Mouse (Mus musculus) CD4-positive, CD25-positive, alpha-beta regulatory T cell, adult 2 months (primary cell): ENCODE results near the gene Gje1.

Experiments used
- DNase-seq: peaks from one replicate; pipeline ENCODE4 v3.0.0-alpha.2; 2012; ENCODE audit warnings: low read depth, low spot score

Gene Gje1

GRCm38 (mm10) chr10:14718114-14718513, at the start of gene Gje1:
TSS of gene Gje1 (minus strand) at chr10:14718214.
- DNase-seq, result no peak

GRCm38 (mm10) chr10:14760618-14761017, 42.6 kb upstream of the Gje1 start:
- DNase-seq, result no peak

DNA sequence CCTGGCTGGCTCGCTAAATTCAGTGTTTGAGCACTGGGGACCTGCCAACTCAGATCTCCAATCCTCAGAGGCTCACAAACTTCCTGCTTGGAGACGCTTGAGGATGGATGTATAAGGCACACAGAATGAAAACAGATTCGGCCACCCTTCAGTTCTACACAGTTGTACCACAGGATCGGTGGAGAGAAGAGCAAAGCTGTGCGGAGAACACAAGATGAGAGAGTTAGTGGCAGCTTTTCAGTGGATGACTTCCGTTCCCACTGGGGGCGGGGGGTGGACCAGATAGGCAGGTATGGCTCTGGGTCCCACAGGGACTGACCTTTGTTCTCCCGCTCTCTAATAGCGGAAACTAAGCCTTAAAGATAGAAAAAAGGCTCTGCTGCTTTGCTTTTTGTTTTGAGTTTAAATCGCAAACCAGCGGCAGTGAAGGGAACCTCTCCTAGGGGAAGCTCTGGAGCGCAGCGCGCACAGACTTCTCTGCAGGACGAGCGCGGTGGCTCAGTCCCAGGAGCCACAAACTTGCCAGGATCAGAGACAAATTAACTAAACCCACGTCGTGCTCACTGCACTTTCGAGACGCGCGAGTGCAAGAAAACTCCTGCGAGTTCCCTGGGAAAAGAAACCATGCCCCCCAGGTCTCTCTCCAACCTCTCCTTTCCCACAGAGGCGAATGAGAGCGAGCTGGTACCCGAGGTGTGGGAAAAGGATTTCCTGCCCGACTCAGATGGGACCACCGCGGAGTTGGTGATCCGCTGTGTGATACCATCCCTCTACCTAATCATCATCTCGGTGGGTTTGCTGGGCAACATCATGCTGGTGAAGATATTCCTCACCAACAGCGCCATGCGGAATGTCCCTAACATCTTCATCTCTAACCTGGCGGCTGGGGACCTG, 41.9 kb upstream of the Gje1 start:
- no peak for DNase-seq

GRCm38 (mm10) chr10:14734285-14734684, 16.3 kb upstream of the Gje1 start:
- peak; percentile 34 for DNase-seq

GRCm38 (mm10) chr10:14725671-14726070, 7.7 kb upstream of the Gje1 start:
- no peak for DNase-seq

- DNase-seq, result peak; percentile 97
These were observed 12.6 kb downstream of the Gje1 start, which contains the start of the genes Vta1 and Nmbr for GRCm38 (mm10) chr10:14705072-14706066. TSS of gene Vta1 (minus strand) at chr10:14705560. TSS of gene Nmbr (plus strand) at chr10:14705591.

DNA sequence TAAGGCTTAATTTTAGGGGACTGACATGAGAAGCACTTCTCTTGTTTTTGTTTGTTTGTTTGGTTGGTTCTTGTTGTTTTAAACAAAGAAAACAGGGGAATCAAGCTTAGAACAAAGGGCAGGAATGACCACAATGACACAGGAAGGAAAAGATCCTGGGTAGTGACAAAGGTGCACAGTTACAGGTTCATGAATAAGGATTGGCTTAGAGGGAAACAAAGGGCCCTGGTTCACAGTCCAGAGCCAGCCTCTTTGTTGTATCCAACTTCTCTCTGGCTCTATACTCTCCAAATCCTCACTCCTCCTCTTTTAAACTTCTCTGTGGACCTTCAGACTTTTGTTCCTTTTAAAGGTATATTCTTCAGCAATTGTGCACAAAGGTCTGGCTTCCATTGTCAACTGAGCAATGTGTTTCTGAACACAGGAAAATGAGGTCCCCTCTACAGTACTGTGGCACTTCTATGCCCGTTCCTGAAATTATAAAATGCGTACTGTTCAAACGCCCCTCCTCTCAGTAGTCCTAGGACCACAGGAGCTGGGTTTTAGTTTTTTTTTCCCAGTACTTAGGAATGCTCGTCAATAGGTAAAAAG, 14.1 kb downstream of the Gje1 start:
- DNase-seq, result no peak

GRCm38 (mm10) chr10:14703239-14703638, 14.8 kb downstream of the Gje1 start:
- DNase-seq, result no peak

- no peak for DNase-seq
These were observed 27.7 kb downstream of the Gje1 start for GRCm38 (mm10) chr10:14690349-14690748.

DNA sequence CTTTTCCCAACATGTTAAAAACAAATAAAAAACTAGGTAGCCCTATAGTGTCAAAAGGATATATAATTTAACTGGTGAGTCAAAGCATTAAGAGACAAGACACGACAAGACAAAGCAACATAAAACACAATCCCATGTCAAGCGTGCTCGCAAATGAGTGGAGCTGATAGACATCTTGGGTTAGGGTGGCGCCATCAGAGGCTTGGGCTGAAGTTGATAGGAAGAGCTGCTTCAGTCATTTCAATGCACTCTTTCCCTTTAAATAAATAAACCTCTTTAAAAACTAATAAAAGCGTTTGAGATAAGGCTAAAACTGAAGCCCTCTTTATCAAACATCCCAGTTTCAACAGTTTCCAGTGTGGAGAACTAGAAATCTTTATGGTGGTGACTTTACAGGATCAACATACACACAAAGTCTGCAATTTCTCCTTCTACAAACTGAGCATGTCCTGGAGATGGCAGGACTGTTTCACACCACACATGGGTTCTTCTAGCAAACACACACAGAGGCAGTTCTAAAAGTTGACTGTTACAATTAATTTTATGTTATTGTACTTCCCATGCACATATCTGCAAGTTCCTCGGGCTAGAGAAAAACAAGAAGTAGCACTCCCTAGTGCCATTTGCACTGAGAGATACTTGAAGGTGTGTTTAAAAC, 29.1 kb downstream of the Gje1 start:
- no peak for DNase-seq

DNA sequence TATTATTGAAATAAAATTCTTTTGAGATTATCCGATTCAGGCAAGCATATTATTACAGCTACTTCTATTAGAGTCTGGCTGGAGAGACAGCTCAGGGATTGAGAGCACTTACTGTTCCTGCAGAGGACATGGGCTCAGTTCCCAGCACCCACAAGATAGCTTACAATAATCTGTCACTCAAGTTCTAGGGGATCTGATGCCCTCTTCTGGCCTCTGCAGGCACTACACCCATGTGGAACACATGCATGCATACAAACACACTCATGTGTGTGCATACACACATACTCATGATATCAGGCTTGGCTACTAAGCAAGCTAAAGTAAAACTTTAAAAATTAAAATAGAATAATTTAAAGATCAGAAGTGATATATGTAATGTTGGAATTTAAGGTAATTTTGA, 32.4 kb downstream of the Gje1 start:
- DNase-seq, result peak; percentile 14

GRCm38 (mm10) chr10:14666147-14666546, 51.9 kb downstream of the Gje1 start:
- no peak for DNase-seq
